Mouse (Mus musculus) heart, adult 2 months (tissue): ENCODE results near the gene Catsperz. TPM values are rescaled to one million over a fixed set of nuclear protein-coding genes. Genes with fewer than 3 reads are reported as not detected.

ENCODE experiments used
- DNase-seq, 2 experiments: peaks; one replicate each; pipeline ENCODE4 v3.0.0; 2021
- H3K27ac ChIP-seq: fragments of 200-600 bp; 2 replicates; pipeline ENCODE4 v1.8.1; 2022
- H3K27me3 ChIP-seq: fragments of 200-500 bp; 2 replicates; pipeline ENCODE4 v1.6.1; 2012; ENCODE audit warnings: mild to moderate bottlenecking, low read length, inconsistent platforms, mixed read lengths; ENCODE audit not compliant: control insufficient read depth, insufficient read depth
- H3K36me3 ChIP-seq: fragments of 200-500 bp; 2 replicates; pipeline ENCODE4 v1.6.1; 2012; ENCODE audit warnings: low read length, inconsistent platforms; ENCODE audit not compliant: control insufficient read depth, insufficient read depth
- H3K4me1 ChIP-seq: fragments of 200-500 bp; 2 replicates; pipeline ENCODE4 v1.6.1; 2011; ENCODE audit warnings: low read length; ENCODE audit not compliant: control insufficient read depth, insufficient read depth
- H3K4me3 ChIP-seq: fragments of 200-600 bp; 2 replicates; pipeline ENCODE4 v1.8.1; 2022
- H3K79me2 ChIP-seq: fragments of 200-500 bp; replicated peaks from 2 replicates; pipeline ENCODE4 v1.6.1; 2012; ENCODE audit warnings: mild to moderate bottlenecking, inconsistent platforms, low read length, moderate library complexity, mixed read lengths; ENCODE audit not compliant: control insufficient read depth, insufficient read depth
- H3K9ac ChIP-seq: fragments of 200-500 bp; 2 replicates; pipeline ENCODE4 v1.6.1; 2012; ENCODE audit warnings: low read depth, mild to moderate bottlenecking, control low read depth, inconsistent platforms, low read length, mixed read lengths
- CTCF ChIP-seq: fragments of 200-600 bp; IDR thresholded peaks from 2 replicates; pipeline ENCODE4 v1.8.1; 2022; ENCODE audit warnings: antibody characterized with exemption, mild to moderate bottlenecking, moderate library complexity
- EP300 ChIP-seq: fragments of 200-500 bp; IDR thresholded peaks from 2 replicates; pipeline ENCODE4 v1.6.1; 2011; ENCODE audit warnings: low read depth, low read length, control low read depth; ENCODE audit not compliant: insufficient read depth
- POLR2A ChIP-seq: fragments of 200-500 bp; IDR thresholded peaks from 2 replicates; pipeline ENCODE4 v1.6.1; 2011; ENCODE audit warnings: mild to moderate bottlenecking, low read depth, low read length, control low read depth; ENCODE audit not compliant: insufficient read depth
- whole genome bisulfite sequencing: fragments of 180-500 bp; shearing (Covaris S2); methylation state at CpG from one replicate; pipeline ENCODE4 v1.1.7; 2018; 5-methylcytosine and 5-hydroxymethylcytosine counted together
- intact Hi-C: fragments of 180-260 bp; cut with DNase I; formaldehyde crosslinking; loops from one replicate; pipeline ENCODE4 v1.15.1; 2025
- microRNA-seq, 2 experiments: library from miRNA; unstranded; fragments of <30 nt; microRNA quantifications; one replicate each; pipeline ENCODE4 v1.2.0; 2021
- polyA plus RNA-seq: library from polyadenylated mRNA; depleted of rRNA; stranded (reverse); fragments of >200 nt; gene quantifications from 2 replicates; pipeline ENCODE4 v1.2.3, GENCODE M21; 2012; rRNA removed
- total RNA-seq, 2 experiments: library from RNA; stranded (reverse); gene quantifications; 2 replicates each; pipeline ENCODE4 v1.2.3; 2021

Gene Catsperz
- total and polyA plus RNA-seq, 3 experiments, result 0.23 TPM; not detected in 2

DNA sequence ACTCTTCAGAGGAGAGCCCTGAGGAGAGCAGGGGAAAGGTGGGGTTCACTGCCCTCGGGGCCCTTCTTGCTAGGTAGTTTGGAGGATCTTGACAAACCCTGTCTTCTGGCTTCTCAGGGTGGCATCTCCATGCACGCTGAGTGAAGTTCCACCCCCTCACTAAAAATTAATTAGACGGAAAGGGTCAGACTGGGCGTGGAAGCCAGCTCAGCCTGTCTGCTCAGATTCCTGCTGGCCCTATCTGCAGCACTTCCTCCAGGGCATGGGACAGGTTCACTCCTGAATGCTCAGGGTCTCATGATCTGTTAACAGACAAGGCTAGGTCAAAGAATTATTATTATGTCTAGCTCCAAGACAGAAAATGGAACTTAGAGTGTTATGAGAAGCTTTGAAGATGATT lies 32.7 kb downstream of the Catsperz start:
- 60% methylated on average over 4 of the region's 4 CpGs for WGBS
- H3K27ac ChIP-seq, result no peak overlapping the region
- H3K4me1 ChIP-seq, result peaks cover 1% of the 10 kb centered on the region; the same call in 1 of the 2 replicates
- no peaks in the 10 kb centered on the region for H3K36me3 ChIP-seq
- intact Hi-C loops, result no loop called here
- H3K27me3 ChIP-seq, result no peaks in the 10 kb centered on the region
- TF ChIP-seq POLR2A (no peak), EP300 (no peak), CTCF (no peak)
- H3K79me2 ChIP-seq, result no peaks in the 10 kb centered on the region
- no peak overlapping the region for H3K4me3 ChIP-seq
- DNase-seq, result no peak
- H3K9ac ChIP-seq, result no peak overlapping the region

- H3K36me3 ChIP-seq, result no peaks in the 10 kb centered on the region
- intact Hi-C loops, result no loop called here
- WGBS, result 71% methylated on average over 4 of the region's 4 CpGs
- no peaks in the 10 kb centered on the region for H3K27me3 ChIP-seq
- H3K4me3 ChIP-seq, result no peak overlapping the region
- H3K79me2 ChIP-seq, result no peaks in the 10 kb centered on the region
- no peak overlapping the region for H3K9ac ChIP-seq
- no peak for DNase-seq
- H3K27ac ChIP-seq, result no peak overlapping the region
- TF ChIP-seq POLR2A (no peak), CTCF (no peak), EP300 (no peak)
- no peaks in the 10 kb centered on the region for H3K4me1 ChIP-seq
Observed at GRCm38 (mm10) chr19:6877965-6878364, 47.2 kb downstream of the Catsperz start.

DNA sequence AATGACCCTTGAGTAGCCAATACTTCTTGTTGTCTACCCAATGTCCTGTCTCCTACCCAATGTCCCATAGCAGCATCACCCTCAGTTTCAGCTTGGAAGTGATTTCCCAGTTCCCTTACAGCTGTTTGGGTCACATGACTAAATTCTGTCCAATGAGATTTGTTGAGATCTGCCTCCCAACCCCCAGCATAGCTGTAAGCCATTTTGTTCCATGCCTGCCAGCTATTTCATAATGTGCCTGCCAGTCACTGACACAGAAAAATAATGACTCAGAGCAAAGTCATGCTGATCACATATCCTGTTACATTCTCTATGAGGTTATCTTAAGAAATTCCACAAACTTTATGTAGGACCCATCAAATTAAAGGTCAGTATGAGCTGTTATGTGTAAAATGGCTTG lies 48.4 kb downstream of the Catsperz start:
- H3K27ac ChIP-seq, result no peak overlapping the region
- no peaks in the 10 kb centered on the region for H3K27me3 ChIP-seq
- H3K36me3 ChIP-seq, result no peaks in the 10 kb centered on the region
- TF ChIP-seq POLR2A (no peak), CTCF (no peak), EP300 (no peak)
- no peak overlapping the region for H3K4me3 ChIP-seq
- H3K9ac ChIP-seq, result no peak overlapping the region
- H3K4me1 ChIP-seq, result peaks cover 2% of the 10 kb centered on the region; the same call in 1 of the 2 replicates
- no peaks in the 10 kb centered on the region for H3K79me2 ChIP-seq
- DNase-seq, result no peak
- intact Hi-C loops, result no loop called here

DNA sequence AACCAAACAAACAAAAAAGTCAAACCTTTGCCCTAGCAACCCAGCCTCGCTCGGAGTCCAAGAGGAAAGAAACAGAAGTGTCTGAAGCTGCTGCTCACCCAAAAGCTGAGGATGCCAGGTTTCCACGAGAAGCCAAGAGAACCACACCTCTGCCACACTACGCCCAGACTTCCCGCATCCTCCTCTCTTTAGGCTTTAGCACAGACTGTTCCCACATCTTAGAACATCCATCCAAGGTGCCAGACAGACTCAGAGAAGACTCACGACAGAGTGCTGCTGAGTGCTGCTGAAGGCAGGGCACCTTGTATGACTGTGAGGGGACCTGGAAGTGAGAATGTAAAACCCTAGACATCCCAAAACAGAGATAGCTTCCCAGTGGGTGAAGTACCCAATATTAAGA lies 49.3 kb downstream of the Catsperz start:
- WGBS, result 88% methylated on average over 6 of the region's 6 CpGs
- intact Hi-C loops, result no loop called here
- TF ChIP-seq CTCF (no peak), EP300 (no peak), POLR2A (no peak)

GRCm38 (mm10) chr19:6874257-6874656 lies 50.9 kb downstream of the Catsperz start:
- WGBS, result 90% methylated on average over 1 of the region's 1 CpGs
- intact Hi-C loops, result no loop called here
- TF ChIP-seq EP300, result no peak
- TF ChIP-seq CTCF, result no peak
- TF ChIP-seq POLR2A, result no peak
- Histone ChIP-seq H3K4me1 (peaks cover 6% of the 10 kb centered on the region), H3K27me3 (no peaks in the 10 kb centered on the region), H3K27ac (no peak overlapping the region), H3K36me3 (no peaks in the 10 kb centered on the region), H3K4me3 (no peak overlapping the region), H3K9ac (no peak overlapping the region), H3K79me2 (no peaks in the 10 kb centered on the region)
- no peak for DNase-seq

More for the DNA sequence above, 49.3 kb downstream of the Catsperz start:
- Histone ChIP-seq H3K27ac (no peak overlapping the region), H3K36me3 (no peaks in the 10 kb centered on the region), H3K27me3 (no peaks in the 10 kb centered on the region), H3K4me1 (peaks cover 6% of the 10 kb centered on the region), H3K79me2 (no peaks in the 10 kb centered on the region), H3K4me3 (no peak overlapping the region), H3K9ac (no peak overlapping the region)
- no peak for DNase-seq

GRCm38 (mm10) chr19:6872701-6873100 lies 52.5 kb downstream of the Catsperz start:
- no peak for DNase-seq
- TF ChIP-seq POLR2A (no peak), EP300 (no peak), CTCF (no peak)
- intact Hi-C loops, result no loop called here
- Histone ChIP-seq H3K36me3 (no peaks in the 10 kb centered on the region), H3K79me2 (no peaks in the 10 kb centered on the region), H3K27ac (no peak overlapping the region), H3K9ac (no peak overlapping the region), H3K4me1 (peaks cover 6% of the 10 kb centered on the region), H3K27me3 (no peaks in the 10 kb centered on the region), H3K4me3 (no peak overlapping the region)
- WGBS, result 53% methylated on average over 3 of the region's 3 CpGs

Small RNA genes within 50 kb of the gene (microRNA-seq; reads per million reads assigned to microRNA genes)
- gene Mir6990, result 5.0 to 7.9 reads per million in 2 experiments

Other genes with a start within 250 kb of the Catsperz start
- gene Rps6ka4, start 84.7 kb downstream of the Catsperz start, total RNA-seq, result 10 to 100 TPM; 15.9 to 17.9 TPM
- gene Rps6ka4, start 84.7 kb downstream of the Catsperz start, polyA plus RNA-seq, result 11.8 and 12.9 TPM in 2 replicates
- 1 to 10 TPM in 1 of 2 experiments, under 1 TPM in 1; 0.86 to 1.0 TPM for gene Ccdc88b, start 67.2 kb downstream of the Catsperz start, total RNA-seq
- 0.94 and 1.8 TPM in 2 replicates for gene Ccdc88b, start 67.2 kb downstream of the Catsperz start, polyA plus RNA-seq
- gene Trmt112, start 15.7 kb downstream of the Catsperz start, total RNA-seq, result 10 to 100 TPM; 32.0 to 38.5 TPM
- gene Trmt112, start 15.7 kb downstream of the Catsperz start, polyA plus RNA-seq, result 67.9 and 71.5 TPM in 2 replicates
- 100 to 1,000 TPM; 651 to 766 TPM for gene Prdx5, start 15.3 kb downstream of the Catsperz start, total RNA-seq
- gene Prdx5, start 15.3 kb downstream of the Catsperz start, polyA plus RNA-seq, result 411 and 490 TPM in 2 replicates
- 100 to 1,000 TPM; 156 to 180 TPM for gene Esrra, start 3.6 kb downstream of the Catsperz start, total RNA-seq
- gene Esrra, start 3.6 kb downstream of the Catsperz start, polyA plus RNA-seq, result 135 and 152 TPM in 2 replicates
- gene Kcnk4, start 9.1 kb upstream of the Catsperz start, total RNA-seq, result not detected
- gene Kcnk4, start 9.1 kb upstream of the Catsperz start, polyA plus RNA-seq, result 0.21 TPM in 1 of 2 replicates, not detected in the other
- gene Bad, start 16.5 kb upstream of the Catsperz start, total RNA-seq, result 10 to 100 TPM; 21.1 to 25.8 TPM
- 30.6 and 33.5 TPM in 2 replicates for gene Bad, start 16.5 kb upstream of the Catsperz start, polyA plus RNA-seq
- 10 to 100 TPM; 34.1 to 35.4 TPM for gene Gpr137, start 17.1 kb upstream of the Catsperz start, total RNA-seq
- gene Gpr137, start 17.1 kb upstream of the Catsperz start, polyA plus RNA-seq, result 53.4 and 60.4 TPM in 2 replicates
- gene Ppp1r14b, start 49.6 kb upstream of the Catsperz start, total RNA-seq, result 10 to 100 TPM; 85.8 to 91.0 TPM
- 42.3 and 56.8 TPM in 2 replicates for gene Ppp1r14b, start 49.6 kb upstream of the Catsperz start, polyA plus RNA-seq
- gene Plcb3, start 51.1 kb upstream of the Catsperz start, total RNA-seq, result 10 to 100 TPM; 14.6 to 15.2 TPM
- gene Plcb3, start 51.1 kb upstream of the Catsperz start, polyA plus RNA-seq, result 27.5 and 33.7 TPM in 2 replicates
- gene Fkbp2, start 55.1 kb upstream of the Catsperz start, total RNA-seq, result 10 to 100 TPM; 23.2 to 24.7 TPM
- 21.1 and 27.6 TPM in 2 replicates for gene Fkbp2, start 55.1 kb upstream of the Catsperz start, polyA plus RNA-seq
- 100 to 1,000 TPM; 413 to 501 TPM for gene Vegfb, start 62.3 kb upstream of the Catsperz start, total RNA-seq
- gene Vegfb, start 62.3 kb upstream of the Catsperz start, polyA plus RNA-seq, result 257 and 355 TPM in 2 replicates
- gene Dnajc4, start 67.2 kb upstream of the Catsperz start, total RNA-seq, result 10 to 100 TPM; 45.6 to 57.4 TPM
- gene Dnajc4, start 67.2 kb upstream of the Catsperz start, polyA plus RNA-seq, result 57.6 and 68.4 TPM in 2 replicates
- gene Nudt22, start 70.7 kb upstream of the Catsperz start, total RNA-seq, result 10 to 100 TPM; 25.5 to 33.6 TPM
- gene Nudt22, start 70.7 kb upstream of the Catsperz start, polyA plus RNA-seq, result 44.5 and 47.4 TPM in 2 replicates
- 10 to 100 TPM; 20.7 to 26.3 TPM for gene Trpt1, start 70.8 kb upstream of the Catsperz start, total RNA-seq
- 26.4 and 30.7 TPM in 2 replicates for gene Trpt1, start 70.8 kb upstream of the Catsperz start, polyA plus RNA-seq
- gene Fermt3, start 94.1 kb upstream of the Catsperz start, total RNA-seq, result 1 to 10 TPM; 5.2 to 9.0 TPM
- 4.7 and 7.8 TPM in 2 replicates for gene Fermt3, start 94.1 kb upstream of the Catsperz start, polyA plus RNA-seq
- 100 to 1,000 TPM; 117 to 121 TPM for gene Stip1, start 114.6 kb upstream of the Catsperz start, total RNA-seq
- 49.9 and 80.2 TPM in 2 replicates for gene Stip1, start 114.6 kb upstream of the Catsperz start, polyA plus RNA-seq
- gene Macrod1, start 131.4 kb upstream of the Catsperz start, total RNA-seq, result 100 to 1,000 TPM; 262 to 309 TPM
- 260 and 278 TPM in 2 replicates for gene Macrod1, start 131.4 kb upstream of the Catsperz start, polyA plus RNA-seq
- gene Flrt1, start 180.3 kb upstream of the Catsperz start, total RNA-seq, result 1 to 10 TPM; 1.1 to 1.2 TPM
- gene Flrt1, start 180.3 kb upstream of the Catsperz start, polyA plus RNA-seq, result 0.84 and 0.94 TPM in 2 replicates